ENCODE assay signal across 30 mouse cellular contexts in genomic region chr1:190980470-190980869, GRCm38 (mm10). TPM values are rescaled to one million over a fixed set of nuclear protein-coding genes. Genes with fewer than 3 reads are reported as not detected.
"Had no signal": no experiment of that assay in that cellular context is flagged by ENCODE, and none has a peak within 500 bp of the region (broad histone marks: within the 10 kb centered on the region; RNA-seq: fewer than 3 reads in every experiment).

No protein-coding gene starts in this region.

- H3K36me3 ChIP-seq: liver, embryonic 12.5 days; liver, embryonic 15.5 days; neural tube, embryonic 15.5 days had no signal

- DNase-seq: kidney, adult 2 months; kidney, postnatal 25 days; layer of hippocampus, adult 9-11 months; liver; lung, embryonic 14.5 days; right cerebral cortex, adult 18-20 months; right cerebral cortex, postnatal 14 days; right cerebral cortex, postnatal 4 days; spleen, adult 18-20 months; thymus, postnatal 25 days had no signal

- H3K27me3 ChIP-seq: midbrain, embryonic 13.5 days; neural tube, embryonic 12.5 days; neural tube, embryonic 15.5 days had no signal

- H3K27ac ChIP-seq: kidney, postnatal 0 days; layer of hippocampus, adult 2 months; liver, embryonic 12.5 days; liver, embryonic 15.5 days; macrophage; midbrain, embryonic 13.5 days; neural tube, embryonic 12.5 days; neural tube, embryonic 15.5 days had no signal

- H3K9ac ChIP-seq: liver, embryonic 12.5 days; liver, embryonic 15.5 days; lung, embryonic 14.5 days; midbrain, embryonic 13.5 days; neural tube, embryonic 12.5 days; neural tube, embryonic 15.5 days had no signal

- H3K4me3 ChIP-seq: layer of hippocampus, adult 2 months; liver, embryonic 12.5 days; liver, embryonic 15.5 days; megakaryocyte, embryonic 14.5 days; midbrain, embryonic 13.5 days; neural tube, embryonic 12.5 days; neural tube, embryonic 15.5 days had no signal

- ATAC-seq: intestine, postnatal 0 days; liver, embryonic 12.5 days; lung, postnatal 0 days; midbrain, embryonic 13.5 days had no signal

- H3K4me2 ChIP-seq: liver, embryonic 12.5 days; liver, embryonic 15.5 days had no signal

- H3K9me3 ChIP-seq: liver, embryonic 12.5 days; liver, embryonic 15.5 days; midbrain, embryonic 10.5 days; midbrain, embryonic 13.5 days; neural tube, embryonic 12.5 days; neural tube, embryonic 15.5 days had no signal

RNA-seq across cellular contexts. Expression of gene Spata45, which starts 56.0 kb away (rescaled TPM):
- total RNA-seq: layer of hippocampus, adult 2 months; layer of hippocampus, postnatal 25 days; left cerebral cortex, adult 18-20 months; left cerebral cortex, postnatal 25 days had no signal
- polyA plus RNA-seq: kidney, adult 2 months; kidney, embryonic 14.5 days; kidney, postnatal 0 days; large intestine, adult 2 months; limb, embryonic 11.5 days; liver, embryonic 12.5 days; liver, embryonic 15.5 days; lung, embryonic 14.5 days; lung, postnatal 0 days; macrophage; midbrain, embryonic 10.5 days; midbrain, embryonic 13.5 days; neural tube, embryonic 15.5 days; stomach, embryonic 16.5 days; thymus, postnatal 0 days had no signal
